Mouse (Mus musculus) adrenal gland, adult 18-20 months (tissue): ENCODE measurements around the gene Serpina3b. TPM values are rescaled to one million over a fixed set of nuclear protein-coding genes. Genes with fewer than 3 reads are reported as not detected.

Experiments used
- DNase-seq, 2 experiments: peaks; one replicate each; pipeline ENCODE4 v3.0.0; 2021 to 2022; ENCODE audit warnings: low spot score in 2 of 2
- total RNA-seq, 2 experiments: library from RNA; stranded (reverse); gene quantifications; 1 replicate in 1 of 2; 2 replicates in 1 of 2; pipeline ENCODE4 v1.2.3; 2021

Serpina3b gene
- total RNA-seq, 2 experiments from 2014 or later = 0.33 to 2.1 TPM

GRCm38 (mm10) chr12:104174747-104175146 is 47.0 kb downstream of the Serpina3b start:
- DNase-seq = no peak

GRCm38 (mm10) chr12:104175636-104176035 is 47.8 kb downstream of the Serpina3b start:
- DNase-seq = no peak

GRCm38 (mm10) chr12:104178577-104178976 is 50.8 kb downstream of the Serpina3b start:
- no peak for DNase-seq

DNA sequence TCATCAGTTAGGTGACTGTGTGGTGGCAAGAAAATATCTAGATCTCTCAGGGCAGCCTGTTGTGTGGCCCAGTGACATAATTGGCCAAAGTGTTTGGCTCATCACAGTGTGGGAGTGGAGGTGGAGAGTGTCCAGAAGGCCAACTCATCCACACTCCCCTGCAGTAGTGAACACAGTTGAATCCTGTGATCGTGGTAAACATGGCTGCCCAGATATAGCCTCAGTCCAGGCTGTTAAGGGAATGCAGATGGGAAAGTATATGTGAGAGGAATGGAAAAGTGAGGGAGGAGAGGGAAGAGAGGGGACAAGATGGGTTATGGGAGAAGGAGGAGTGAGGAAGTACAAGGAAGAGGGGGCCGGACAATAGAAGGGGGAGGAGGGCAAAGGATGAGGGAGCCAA is 51.2 kb downstream of the Serpina3b start:
- DNase-seq = no peak

GRCm38 (mm10) chr12:104185046-104185445 is 57.2 kb downstream of the Serpina3b start:
- DNase-seq = no peak

DNA sequence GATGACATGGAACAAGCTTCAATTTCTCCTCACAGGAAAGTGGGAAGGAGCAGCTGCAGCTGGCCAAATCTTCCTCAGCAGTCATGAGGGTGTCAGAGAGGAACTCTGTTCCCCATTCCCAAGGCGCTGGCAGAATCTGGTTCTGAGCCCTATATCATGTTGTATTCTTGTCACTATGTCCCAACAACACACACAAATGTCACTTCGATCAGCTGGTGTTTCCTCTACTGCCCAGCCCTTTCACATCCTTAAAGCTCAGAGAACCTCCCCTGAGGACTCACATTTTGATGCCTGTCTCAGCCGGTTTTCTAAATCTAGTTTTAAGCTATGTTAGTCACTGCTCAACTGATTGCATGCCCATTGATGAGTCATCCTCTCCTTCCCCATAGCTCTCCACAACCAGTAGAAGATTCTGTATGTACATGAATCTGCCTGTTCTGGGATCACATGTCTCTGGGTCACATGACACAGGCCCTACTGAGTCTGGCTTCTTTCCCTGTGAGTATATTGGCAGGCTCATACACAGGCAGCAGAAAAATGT is 58.3 kb downstream of the Serpina3b start:
- DNase-seq = no peak

Other genes starting within 250 kb of the Serpina3b start
- under 1 TPM in 1 of 2 experiments, not detected in 1; 0.50 TPM for gene Serpina1c, start 223.1 kb upstream of the Serpina3b start, total RNA-seq
- gene Serpina1e, start 169.0 kb upstream of the Serpina3b start, total RNA-seq = under 1 TPM in 1 of 2 experiments, not detected in 1; 0.56 TPM
- gene Serpina11, start 138.0 kb upstream of the Serpina3b start, total RNA-seq = not detected
- not detected for gene Serpina9, start 114.2 kb upstream of the Serpina3b start, total RNA-seq
- 1 to 10 TPM; 1.1 to 1.3 TPM for gene Serpina12, start 83.6 kb upstream of the Serpina3b start, total RNA-seq
- gene Serpina5, start 26.9 kb upstream of the Serpina3b start, total RNA-seq = 1 to 10 TPM in 1 of 2 experiments, under 1 TPM in 1; 0.90 to 1.5 TPM
- gene Serpina3a, start 15.3 kb upstream of the Serpina3b start, total RNA-seq = not detected
- 10 to 100 TPM; 23.7 to 24.1 TPM for gene Serpina3c, start 25.9 kb downstream of the Serpina3b start, total RNA-seq
- gene Serpina3f, start 86.5 kb downstream of the Serpina3b start, total RNA-seq = under 1 TPM; 0.48 to 0.60 TPM
- gene Serpina3g, start 108.2 kb downstream of the Serpina3b start, total RNA-seq = 1 to 10 TPM; 4.3 to 4.8 TPM
- not detected for gene Serpina3i, start 135.1 kb downstream of the Serpina3b start, total RNA-seq
- gene Serpina3j, start 186.6 kb downstream of the Serpina3b start, total RNA-seq = under 1 TPM in 1 of 2 experiments, not detected in 1; 0.89 TPM
- gene Serpina3k, start 210.5 kb downstream of the Serpina3b start, total RNA-seq = 1 to 10 TPM; 1.1 to 4.0 TPM
- 1 to 10 TPM; 1.2 to 2.3 TPM for gene Serpina3m, start 210.5 kb downstream of the Serpina3b start, total RNA-seq